Mouse (Mus musculus) MEL-GATA-1-ER (cell line): ENCODE data around the gene Dnah1.

Experiments
- DNase-seq: peaks from one replicate; pipeline ENCODE4 v3.0.0-alpha.2; 2012; ENCODE audit warnings: low read depth; ENCODE audit errors: extremely low read depth

The Dnah1 gene

DNA sequence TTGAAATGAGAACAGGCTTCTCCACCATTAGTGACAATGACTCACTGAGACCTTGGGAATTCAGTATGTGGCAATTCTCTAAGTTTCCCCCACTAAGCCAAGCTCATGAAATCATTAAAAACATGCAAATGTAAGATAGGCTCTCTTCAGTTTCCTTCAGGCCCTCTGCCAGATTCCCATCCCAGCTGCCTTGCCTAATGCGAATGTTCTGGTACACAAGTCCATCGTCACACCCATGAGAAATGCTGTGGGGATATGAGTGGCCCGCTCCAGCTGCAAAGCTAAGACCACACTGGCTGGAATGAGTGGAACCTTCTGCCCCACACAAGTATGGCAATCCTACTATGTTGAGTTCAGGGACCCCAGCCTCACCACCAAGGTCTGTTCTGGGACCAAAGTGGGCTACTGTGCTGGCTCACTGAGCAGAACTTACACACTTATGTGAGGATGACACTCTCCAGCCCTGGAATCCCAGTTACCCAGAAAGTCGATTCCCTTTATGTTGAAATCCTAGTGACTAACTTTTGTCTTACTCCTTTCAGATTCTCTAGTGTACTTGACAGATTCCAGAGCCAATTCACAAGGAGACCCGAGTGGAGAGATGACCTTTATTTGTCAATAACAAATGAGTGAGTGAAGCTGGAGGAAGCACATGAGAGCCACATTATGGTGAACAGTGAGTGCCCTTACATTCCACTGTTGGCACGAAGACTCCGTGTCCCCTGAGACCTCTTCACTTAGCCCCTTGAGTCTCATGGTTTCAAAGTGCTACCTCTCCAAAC lies 86.4 kb downstream of the Dnah1 start:
- DNase-seq, result no peak

DNA sequence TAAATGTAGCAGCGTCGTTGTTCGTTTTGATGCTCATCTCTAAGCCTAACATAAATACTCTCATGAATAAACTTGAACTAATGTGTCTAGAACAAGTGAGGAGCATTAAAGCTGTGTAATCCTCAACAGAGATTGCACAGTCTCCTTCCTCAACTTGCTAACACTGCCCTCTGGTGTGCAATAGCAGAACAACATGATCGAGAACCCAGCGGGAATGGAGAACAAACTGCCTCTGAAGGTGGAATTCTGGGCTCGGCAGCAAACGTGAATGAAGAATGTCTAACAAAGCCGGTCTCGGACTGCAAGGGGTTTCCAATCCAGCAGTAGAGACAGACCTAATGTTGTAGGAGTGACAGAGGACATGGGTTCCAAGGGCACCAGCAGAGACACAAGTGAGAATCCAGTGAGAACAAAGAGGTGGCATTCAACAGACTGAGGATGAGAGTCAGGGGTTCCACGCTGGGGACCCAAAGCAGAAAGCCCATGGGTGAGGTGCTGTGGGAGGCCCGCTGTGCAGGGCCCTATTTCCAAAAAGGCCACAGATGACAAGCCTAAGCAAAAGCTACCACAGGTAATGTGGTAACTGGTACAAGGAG lies 89.6 kb downstream of the Dnah1 start:
- peak; percentile 30 for DNase-seq

DNA sequence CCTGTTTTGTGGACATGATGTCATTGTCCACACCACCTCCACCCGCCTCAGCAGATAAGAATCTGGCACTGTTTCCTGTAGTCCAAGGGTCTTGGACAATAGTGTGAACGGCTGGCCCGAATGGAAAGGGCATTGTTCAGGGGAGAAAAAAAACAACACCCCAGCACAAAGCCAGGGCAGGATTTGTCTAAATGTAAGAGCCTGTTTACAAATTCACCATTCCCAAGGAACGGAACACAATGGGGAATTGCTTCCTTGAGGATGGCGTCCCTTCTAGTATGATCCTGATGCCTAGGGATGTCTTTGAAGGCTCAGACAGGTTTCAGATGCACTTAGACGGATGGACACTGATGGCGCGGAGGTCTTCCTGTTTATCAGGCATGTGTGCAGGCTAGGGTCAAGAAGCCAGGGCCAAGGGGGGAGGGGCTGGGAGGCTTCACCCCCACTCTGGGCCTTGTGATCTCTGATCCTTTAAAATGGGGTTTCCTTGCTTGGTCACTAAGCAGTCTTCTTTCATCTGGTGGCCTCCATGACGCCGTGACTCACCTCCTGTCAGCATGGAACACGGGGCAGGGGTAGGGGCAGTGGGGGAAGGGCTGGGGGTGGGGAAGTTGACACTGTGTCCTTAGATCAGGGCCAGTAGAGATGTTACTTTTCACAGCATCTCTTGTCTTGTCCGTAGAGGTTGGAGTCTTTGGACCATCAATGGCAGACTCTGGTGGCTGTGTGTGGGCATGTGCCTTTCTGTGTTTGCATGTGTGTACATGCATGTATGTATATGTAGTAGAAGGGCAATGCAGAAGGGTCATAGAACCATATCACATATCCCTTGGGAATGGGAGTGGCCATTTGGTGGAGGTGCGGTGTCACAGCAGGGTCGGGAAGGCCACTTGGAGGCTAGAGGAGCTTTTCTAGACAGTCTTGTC lies 90.4 kb downstream of the Dnah1 start:
- no peak for DNase-seq

DNA sequence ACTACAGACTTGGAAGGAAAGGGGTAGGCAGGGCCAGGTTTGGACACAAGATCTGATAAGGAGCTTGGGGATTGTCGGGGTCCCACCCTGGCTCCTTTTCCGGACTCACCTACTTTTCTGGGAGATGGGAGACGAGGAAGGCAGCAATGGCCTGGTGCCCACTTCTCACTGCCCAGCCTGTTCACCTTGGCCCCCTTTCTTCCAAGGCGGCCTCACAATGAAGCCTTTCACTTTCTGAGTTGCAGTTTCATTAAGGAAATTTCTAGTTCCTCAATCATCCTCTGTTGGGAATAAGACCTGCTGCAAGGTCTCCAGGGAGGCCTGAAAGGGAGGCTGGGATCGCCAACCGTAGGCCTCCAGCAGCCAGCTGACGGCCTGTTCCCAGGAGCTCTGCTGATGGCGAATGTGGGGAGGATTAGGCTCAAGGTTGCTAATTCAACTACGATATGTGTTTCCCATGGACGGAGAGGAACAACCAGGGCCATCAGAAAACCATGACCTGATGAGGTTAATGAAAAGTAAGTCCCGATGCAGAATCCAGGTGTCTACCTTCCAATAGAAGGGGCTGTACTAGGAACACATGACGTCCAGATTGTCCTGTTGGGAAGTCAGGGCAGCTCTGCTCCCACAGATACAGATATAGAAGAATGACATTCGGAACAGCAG lies 91.2 kb downstream of the Dnah1 start:
- no peak for DNase-seq

DNA sequence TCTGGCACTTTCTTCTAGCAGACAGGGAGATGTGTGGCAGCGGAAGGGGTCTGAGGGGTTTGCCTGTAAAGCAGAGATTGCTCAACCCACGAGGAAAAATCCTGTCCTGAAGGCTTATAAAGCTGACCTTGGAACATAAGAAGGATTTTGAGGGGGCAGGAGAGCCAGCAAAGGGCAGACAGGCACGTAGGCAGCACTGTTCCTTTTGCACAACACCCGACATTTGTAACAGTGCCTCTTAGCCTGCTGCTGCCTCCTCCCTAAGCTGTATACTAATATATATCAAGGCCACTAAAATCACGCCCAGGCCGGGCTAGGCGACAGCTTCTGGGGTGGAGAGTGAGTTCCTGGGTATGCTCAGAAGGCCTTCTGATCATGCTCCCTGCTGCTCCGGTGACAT lies 93.3 kb downstream of the Dnah1 start:
- no peak for DNase-seq

DNA sequence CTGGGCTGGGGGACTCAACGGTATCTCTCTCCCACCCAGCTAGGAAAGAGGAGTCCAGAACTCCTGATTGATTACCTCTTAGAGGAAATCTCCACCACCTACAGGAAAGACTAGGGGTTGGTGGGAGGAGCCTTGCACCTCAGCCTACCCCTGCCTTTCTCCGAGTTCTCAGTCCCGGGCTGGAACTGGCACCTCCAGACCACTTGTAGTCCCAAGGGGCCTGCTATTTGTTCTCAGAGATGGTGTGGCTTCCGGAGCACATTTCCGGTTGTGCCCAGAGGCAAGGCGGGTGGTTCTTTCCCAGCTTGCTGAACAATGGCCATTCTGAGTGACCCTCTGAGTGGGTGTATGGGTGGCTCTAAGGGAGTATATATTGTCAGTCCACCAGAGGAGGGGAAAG lies 95.5 kb downstream of the Dnah1 start:
- no peak for DNase-seq

DNA sequence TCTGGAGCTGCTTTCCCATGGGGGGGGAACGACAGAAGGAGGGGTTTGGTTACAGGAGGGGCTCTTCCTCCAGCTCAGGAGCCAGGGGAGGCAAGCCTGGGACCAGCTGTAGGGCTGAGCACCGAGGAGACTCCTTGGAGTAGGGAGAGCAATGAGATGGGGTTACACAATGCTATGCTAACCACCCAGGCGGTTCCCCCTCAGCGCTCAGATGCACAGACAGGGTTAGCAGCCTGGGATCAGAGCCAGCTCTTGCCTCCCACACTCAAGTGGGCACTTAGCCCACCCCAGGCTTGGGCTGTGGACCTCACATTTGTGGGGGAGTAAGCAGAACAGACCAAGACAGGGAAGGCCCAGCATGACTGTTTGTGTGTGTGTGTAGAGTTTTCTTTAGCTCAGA lies 96.7 kb downstream of the Dnah1 start:
- no peak for DNase-seq

DNA sequence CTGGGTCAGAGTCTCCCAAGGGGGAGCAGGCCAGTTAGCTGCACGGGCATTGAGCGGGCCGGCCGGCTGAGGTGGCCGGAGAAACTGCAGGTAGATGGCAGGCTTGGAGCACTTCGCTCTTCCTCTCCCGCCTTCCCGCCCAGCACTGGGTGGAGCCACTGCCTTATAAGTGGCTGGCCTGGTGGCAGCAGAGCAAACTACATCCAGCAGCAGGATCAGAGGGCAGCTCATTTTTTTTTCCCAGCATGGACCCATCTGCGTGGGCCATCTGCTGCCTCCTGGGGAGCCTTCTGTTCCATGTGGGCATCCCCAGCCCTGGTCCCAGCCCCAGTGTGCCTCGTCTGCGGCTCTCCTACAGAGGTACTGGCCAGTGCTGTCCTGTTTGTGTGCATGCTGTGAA lies 106.0 kb downstream of the Dnah1 start, which contains the start of gene Sema3g:
Gene Sema3g, plus strand, starts transcription at position 195 of the 400 bp plus-strand sequence.
- no peak for DNase-seq

DNA sequence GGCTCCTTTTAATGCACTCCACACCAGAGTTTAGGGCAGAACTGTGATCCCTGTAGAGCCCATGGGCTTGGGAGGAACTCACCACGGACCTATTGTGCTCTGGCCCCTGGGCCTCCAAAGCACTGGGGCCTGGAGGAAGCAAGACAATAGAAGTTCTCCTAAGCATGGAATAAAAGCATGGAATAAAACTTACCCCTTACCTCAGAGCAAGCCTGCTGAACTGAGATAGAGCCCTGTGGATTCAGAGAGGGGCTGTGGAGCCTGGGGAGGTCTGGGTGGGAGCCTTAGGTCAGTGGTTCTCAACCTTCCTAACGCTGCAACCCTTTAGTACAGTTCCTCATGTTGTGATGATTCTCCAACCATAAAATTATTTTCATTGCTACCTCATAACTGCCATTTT lies 106.8 kb downstream of the Dnah1 start, which contains the start of gene Nisch:
Gene Nisch, minus strand, starts transcription at position 101 of the 400 bp plus-strand sequence.
- no peak for DNase-seq

DNA sequence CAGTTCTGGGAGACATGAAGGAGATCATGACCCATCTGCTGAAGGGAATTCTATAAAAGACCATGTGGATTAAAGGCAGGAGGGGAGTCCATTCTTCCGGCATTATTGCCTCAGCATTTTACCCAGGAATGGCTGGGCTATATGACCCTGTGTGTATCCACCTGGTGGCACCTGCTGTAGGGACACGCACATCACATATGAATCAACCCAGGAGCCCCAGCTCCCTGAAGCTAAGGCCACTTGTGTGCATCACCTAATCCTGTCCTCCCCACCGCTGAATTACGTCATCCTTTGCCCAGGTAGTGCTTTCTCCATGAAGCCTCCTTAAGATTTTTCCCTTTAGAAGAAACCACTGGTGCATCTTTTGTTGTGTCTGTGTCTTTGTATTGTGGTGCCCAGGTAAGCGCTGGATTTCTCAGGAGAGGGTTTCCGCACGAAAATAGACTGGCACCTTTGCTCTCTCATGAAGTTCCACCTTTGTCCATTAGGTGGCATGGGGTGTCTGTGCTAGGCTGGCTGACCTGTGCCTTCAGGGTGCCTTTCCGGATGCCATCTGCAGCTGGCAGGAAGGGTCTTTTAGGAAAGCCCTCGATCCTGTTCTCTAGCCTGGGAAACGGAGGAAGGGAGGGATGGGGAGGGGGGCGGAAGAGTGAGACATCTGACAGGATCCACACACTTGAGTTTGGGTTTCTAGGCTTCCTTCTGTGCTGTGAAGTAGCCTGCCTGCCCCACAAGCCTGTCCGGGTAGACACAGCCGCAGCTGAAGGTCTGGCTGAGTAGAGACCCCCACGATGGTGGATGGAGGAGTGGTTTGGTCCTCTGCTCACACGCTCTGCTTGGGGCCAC lies 108.3 kb downstream of the Dnah1 start:
- DNase-seq, result no peak

DNA sequence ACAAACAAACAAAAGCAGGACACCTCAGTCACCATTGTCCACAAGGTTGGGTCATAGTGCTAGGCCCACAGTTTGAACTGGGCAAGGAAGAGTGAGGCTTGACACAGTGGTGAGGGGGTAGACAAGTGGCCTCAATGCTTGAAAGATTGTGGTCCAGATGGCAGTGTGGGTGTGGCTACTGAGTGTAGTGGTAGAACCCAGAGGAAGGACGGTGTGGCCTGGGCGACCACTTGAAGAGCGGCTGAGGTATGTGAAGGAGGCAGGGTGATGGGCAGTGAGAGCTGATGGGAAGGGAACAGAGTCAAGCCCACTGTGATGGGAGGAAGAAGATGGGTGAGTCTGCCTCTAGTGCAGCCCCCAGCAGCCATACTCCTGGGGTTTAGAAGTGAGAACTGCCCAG lies 109.0 kb downstream of the Dnah1 start:
- no peak for DNase-seq

DNA sequence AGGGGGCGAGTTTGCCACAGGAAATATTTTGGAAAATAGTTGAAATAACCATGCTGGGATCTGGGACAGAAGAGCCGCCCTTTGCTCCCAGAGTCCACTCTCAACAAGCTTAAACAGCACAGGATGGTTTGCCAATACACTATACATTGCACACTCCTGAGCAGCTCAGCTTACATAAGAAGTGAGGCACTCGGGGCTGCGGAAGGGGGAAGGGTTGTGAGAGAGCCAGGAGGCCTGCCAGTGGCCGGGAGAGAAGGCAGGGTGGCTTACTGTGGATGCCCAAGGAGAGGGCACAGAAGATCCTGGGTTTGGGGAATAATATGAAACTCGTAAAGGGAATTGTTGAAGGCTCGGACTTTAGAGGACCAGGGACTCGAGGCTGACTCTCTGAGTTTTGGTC lies 109.8 kb downstream of the Dnah1 start:
- no peak for DNase-seq

DNA sequence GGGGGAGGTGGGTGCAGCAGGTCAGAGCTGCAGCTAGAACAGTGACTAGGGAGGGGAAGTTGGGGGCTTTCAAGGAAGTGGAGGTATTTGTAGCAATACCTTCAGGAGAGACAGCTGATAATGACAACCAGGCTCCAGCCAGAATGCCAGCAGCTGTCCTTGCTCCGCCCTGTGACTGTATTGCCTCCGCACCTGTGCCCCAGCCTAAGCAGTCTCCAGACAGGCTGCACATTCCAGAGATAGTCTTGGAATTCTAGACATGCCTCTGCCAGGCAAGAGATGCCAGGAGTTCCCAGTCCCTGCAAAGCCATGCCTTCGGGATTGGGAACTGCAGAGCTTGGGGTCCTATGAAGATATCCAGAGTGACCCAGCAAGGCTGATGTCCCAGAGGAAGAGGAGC lies 111.2 kb downstream of the Dnah1 start:
- DNase-seq, result no peak

DNA sequence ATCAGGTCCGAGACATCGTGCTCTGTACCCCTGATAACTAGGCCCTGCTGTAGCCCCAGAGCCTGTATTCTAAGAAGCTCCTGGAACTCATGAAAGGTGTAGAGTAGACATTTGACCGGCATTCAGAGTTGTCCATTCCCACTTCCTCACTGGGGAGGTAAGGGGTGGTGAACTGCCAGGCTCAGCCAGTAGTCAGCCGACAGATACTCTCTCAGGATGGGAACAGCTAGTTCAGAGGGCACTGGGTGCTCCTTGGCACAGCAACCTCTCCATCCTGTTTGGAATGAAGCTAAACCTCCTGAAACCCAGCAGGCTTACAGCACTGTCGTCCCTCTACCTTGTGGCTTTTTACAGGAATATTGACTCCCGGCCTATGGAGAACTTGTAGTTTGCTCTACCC lies 111.8 kb downstream of the Dnah1 start:
- no peak for DNase-seq
